Mouse (Mus musculus) mature B cell (primary cell): ENCODE data around the gene Spsb2.
"Not testable (repeated sequence)": the region's sequence is repeated elsewhere in the genome, so short reads cannot be mapped to it uniquely, and the experiment has no call there.

Experiments
- in situ Hi-C: fragments of 300-500 bp; cut with MboI; formaldehyde crosslinking; loops from 2 replicates; pipeline ENCODE4 v1.14.3; 2019

The Spsb2 gene

GRCm38 (mm10) chr6:124817563-124817962, 9.1 kb downstream of the Spsb2 start:
- in situ Hi-C loops = no loop called here

DNA sequence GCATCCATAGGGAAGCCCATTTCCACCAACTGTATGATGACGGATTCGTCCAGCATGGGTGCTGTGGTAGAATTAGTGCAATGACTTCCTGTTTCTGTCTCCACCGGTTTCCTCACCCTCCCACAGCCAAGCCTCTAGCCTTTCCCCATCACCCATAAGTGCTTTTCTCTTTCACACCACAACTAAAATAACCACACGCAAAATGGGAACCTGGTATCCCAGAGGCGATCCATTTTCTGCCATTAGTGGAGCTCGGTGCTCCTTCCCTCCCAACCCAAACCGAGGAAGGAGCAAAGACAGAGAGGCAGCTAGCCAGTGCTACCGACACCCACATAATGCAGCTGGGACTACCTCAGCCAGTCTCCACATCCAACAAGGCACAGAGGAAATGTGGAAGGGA, 9.5 kb downstream of the Spsb2 start:
- in situ Hi-C loops = no loop called here

- in situ Hi-C loops = no loop called here
Observed at GRCm38 (mm10) chr6:124820891-124821290, 12.4 kb downstream of the Spsb2 start.

DNA sequence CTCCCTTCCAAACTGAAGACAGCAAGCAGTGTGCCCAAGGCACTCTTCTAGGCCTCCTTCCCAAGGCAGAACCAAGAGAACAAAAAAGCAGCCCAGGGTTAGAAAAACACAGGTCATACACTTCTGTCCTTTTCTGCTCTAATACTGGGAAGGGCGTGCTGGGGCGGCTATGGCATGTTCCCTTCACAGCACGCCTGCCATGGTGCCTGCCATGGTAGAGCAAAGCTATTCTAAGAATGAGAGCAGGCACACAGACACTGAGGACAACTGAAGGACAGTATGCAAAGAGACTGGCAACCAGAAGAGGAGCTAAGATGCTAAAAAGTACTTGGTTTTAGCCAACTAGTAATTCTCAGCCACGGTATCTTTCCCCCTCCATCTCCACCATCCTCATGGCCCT, 13.6 kb downstream of the Spsb2 start:
- in situ Hi-C loops = no loop called here

- in situ Hi-C loops = no loop called here
Observed at GRCm38 (mm10) chr6:124828101-124828592, 19.7 kb downstream of the Spsb2 start.

- in situ Hi-C loops = no loop called here
Observed at GRCm38 (mm10) chr6:124828868-124829798, 20.7 kb downstream of the Spsb2 start, which contains the start of the genes Usp5 and Cdca3. Usp5 (minus strand) TSS chr6:124829484. Cdca3 (plus strand) TSS chr6:124829547.

- in situ Hi-C loops = no loop called here
Observed at GRCm38 (mm10) chr6:124829799-124830700, 21.6 kb downstream of the Spsb2 start.

DNA sequence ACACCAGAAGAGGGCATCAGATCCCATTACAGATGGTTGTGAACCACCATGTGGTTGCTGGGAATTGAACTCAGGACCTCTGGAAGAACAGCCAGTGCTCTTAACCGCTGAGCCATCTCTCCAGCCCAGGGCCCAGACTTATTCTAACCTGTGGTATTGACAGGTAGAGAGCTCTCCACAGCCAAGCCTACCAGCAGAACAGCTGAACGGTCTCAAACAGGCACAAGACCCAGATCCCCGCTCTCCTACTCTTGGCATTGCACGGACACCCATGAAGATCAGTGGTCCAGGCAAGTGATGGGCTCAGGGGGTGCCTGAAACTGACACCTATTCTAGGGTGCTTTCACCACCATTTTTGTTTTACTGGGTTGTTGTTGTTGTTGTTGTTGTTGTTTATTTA, 22.7 kb downstream of the Spsb2 start:
- in situ Hi-C loops = not testable (repeated sequence)

DNA sequence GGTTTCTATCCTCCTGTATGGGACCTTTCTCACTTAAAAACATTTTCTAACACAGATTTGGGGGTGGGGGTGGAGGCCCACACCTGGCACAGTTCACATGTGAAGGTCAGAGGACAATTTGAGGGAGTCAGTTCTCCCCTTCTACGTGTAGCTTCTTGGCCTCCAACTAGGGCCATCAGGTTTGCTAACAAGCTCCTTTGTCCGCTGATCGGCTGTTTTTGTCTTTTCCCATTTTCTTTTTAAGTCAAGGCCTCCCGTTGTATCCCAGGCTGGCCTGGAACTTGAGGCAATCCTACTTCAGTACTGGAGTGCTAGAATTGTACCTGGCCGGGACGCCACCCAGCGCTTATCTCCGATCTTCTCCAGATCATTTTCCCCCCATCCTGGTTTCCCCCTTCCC, 23.2 kb downstream of the Spsb2 start:
- in situ Hi-C loops = no loop called here

DNA sequence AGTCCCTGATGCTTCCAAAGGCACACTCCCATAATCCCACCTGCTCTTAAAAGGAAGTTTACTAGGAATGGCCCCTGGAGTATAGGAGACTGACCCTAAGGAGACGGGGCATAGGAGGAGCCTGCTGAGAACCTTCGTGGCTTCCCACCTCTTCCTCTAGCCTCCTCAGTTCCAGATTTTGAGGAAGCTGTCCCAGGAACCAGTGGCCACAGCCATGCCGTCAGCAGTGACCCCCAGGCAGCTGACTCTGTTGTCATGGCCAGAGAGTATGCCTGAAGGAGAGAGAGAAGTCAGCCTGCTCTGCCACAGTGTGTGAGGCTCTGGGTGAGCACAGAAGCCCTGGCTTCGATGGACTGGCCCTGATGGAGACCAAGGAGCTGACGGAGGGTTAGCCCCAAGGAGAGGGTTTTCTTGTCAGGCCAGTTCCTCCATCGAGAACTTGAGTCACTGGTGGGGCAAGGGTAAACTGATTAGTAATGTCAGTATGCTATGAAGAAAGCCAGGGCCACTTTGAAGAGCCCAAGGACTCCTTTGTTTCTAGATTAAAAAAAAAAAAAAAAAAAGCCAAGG, 26.1 kb downstream of the Spsb2 start:
- in situ Hi-C loops = no loop called here

GRCm38 (mm10) chr6:124835531-124835930, 27.1 kb downstream of the Spsb2 start:
- in situ Hi-C loops = no loop called here

GRCm38 (mm10) chr6:124836411-124836810, 27.9 kb downstream of the Spsb2 start:
- in situ Hi-C loops = no loop called here

DNA sequence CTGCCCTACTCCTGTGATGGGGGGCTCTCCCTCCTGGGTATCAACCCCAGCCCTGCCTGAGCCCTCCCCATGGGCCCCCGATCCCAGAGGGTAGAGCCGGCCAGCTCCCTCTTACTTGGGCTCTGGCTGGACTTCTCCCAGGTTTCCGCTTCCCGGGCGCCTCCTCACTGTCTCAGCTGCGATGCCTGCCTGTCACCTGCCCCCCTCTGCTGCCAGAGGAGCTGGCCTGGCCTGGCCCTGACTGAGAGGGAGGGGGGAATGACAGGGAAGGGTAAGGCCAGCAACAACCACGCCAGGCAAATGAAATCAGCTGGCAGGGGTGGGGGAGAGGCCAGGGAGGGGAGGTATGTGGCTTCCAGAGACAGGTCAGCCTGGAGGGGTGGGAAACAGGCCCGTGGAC, 31.3 kb downstream of the Spsb2 start:
- in situ Hi-C loops = no loop called here

DNA sequence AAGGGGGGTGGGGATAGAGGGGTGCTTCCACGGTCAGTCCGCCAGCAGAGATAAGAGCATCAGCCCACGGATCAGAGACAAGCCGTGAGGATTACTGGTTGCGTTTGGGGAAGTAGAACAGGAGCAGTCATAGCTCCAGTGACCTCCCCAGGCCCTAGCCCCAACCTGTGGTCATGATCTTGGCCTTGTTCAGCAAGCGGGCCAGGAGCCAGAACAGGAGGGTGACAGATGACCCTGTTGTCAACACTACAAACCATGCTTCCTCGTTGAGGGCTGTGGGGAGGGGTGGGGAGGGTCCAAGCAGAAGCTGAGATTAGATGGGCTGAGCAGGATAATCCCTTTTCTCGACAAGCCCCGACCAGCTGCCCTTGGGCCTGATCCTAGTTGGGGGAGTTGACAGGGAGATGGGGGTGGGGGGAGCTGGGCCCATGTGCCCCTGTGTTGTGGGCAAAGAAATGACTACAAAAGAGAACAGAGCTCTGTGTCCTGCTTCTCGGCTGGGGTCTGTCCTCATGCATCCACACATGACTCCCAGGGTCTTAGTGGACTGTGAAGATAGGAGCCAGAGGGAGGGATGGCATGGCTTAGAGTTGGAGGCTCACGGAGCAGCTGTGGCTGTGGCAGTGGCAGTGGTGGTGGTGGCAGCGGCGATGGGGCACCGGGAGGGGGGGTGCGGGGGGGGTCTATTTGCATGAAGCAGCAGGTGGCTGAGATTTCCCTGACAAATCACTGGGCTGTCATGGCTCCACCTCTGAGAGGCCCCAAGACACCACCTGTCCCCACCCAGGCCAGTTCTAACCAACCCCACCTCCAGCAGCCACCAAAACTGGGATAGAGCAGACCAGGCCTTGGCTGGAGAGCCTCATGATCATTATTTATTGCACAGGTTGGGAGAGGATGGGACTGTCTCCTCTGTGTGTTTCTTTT, 32.0 kb downstream of the Spsb2 start, which contains the start of gene Gnb3:
TSS of gene Gnb3 (minus strand) at position 35 of the 927 bp plus-strand sequence.
- in situ Hi-C loops = no loop called here

DNA sequence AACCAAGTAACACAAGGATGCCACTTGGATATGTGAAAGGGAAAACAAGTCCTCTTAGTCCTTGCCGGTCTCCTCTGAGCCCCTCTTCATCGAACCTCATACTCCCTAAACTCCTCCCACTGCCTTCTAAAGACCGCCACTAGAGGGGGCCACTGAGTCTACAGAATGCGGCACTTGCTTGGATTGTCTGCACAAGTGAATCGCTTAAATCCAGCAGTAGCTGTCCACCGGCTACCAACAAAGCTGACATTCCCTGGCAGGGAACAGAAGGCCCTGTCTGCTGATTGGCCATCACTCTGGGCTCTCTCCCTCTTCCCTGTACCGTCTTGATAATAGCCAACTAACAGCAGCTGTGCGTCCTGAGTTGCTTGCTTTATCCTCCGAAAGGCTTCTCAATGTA, 38.8 kb downstream of the Spsb2 start:
- in situ Hi-C loops = no loop called here

- in situ Hi-C loops = no loop called here
Observed at GRCm38 (mm10) chr6:124850535-124850934, 42.1 kb downstream of the Spsb2 start.

DNA sequence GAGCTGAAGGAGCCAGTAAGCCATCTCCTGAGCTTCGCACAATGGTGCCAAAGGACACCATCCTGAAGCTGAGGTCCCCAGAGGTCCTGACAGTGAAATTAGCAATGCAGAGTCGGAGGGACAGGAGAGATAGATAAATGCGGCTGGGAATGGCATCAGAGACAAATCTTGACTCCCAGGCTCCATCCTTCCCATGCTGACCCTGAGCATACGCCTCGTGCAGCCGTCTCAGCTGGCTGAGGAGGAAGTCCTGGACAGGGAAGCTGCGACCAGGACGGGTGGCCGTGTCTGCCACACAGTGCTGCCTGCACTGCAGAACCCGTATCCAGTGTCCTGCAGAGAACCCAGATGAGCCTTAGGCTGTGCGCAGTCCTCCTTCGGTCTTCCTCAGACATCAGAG, 46.2 kb downstream of the Spsb2 start:
- in situ Hi-C loops = no loop called here

GRCm38 (mm10) chr6:124856321-124856720, 47.9 kb downstream of the Spsb2 start:
- in situ Hi-C loops = no loop called here

DNA sequence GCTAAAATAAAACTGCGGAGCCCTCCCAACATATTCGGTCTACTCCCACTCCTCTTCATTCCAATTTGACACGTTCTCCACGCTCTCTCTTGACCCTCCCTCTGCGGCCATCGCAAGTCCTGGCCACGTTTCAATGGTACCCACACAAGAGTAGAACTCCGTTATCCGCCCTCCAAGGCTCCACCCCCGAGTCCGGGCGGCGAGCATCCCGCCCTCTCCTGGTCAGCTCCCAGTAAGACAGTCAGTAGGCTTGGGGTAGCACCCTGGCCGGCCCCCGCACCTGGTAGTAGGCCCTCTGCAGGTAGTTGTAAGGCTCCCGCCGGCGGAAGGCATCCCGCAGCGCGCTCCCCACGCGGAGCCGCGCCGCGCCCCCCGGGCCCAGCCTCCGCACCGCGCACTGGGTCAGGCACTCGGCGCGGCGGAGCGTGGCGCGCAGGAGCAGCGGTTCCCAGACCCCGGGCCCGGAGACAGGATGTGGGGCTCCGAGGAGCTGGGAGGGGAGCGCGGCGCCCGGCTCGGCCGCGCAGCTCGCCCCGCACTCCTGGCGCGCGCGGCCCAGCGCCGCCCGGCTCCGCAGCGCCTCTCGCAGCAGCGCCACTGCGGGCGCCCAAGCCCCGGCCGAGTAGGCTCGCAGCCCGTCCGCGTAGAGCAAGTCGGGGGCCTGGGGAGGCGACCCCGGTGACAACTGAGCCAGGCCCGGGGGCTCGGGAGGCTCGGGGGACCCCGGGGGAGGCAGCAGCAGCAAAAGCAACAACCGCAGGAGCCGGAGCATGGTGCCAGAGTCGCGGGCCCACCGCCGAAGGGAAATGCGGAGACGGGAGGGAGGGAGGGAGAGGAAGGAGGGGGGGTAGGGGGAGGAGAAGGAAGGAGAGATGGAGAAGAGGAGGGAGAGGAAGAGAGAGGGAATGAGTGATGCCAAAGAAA, 48.7 kb downstream of the Spsb2 start, which contains the start of gene P3h3:
TSS of gene P3h3 (minus strand) at position 837 of the 924 bp plus-strand sequence.
- in situ Hi-C loops = no loop called here
